Mouse (Mus musculus) testis, adult 2 months (tissue): Measurements from ENCODE around the gene Emilin1.

Source experiments
- CTCF ChIP-seq: fragments of 200-500 bp; IDR thresholded peaks from 2 replicates; pipeline ENCODE4 v1.5.1; 2012; ENCODE audit warnings: low read depth, mild to moderate bottlenecking, inconsistent platforms, low read length, moderate library complexity; ENCODE audit not compliant: control insufficient read depth, insufficient read depth, insufficient replicate concordance
- POLR2A ChIP-seq: fragments of 200-500 bp; IDR thresholded peaks from 2 replicates; pipeline ENCODE4 v1.6.1; 2012; ENCODE audit warnings: low read depth, mild to moderate bottlenecking, inconsistent platforms, low read length, moderate library complexity; ENCODE audit not compliant: control insufficient read depth

- TF ChIP-seq CTCF (no peak), POLR2A (no peak)
These were observed 38.8 kb upstream of the Emilin1 start for GRCm38 (mm10) chr5:30874365-30874764.
